Mouse (Mus musculus) left cerebral cortex, adult 2 months (tissue): ENCODE measurements at regions not wholly inside any gene's neighbourhood (a gene's known extent, or its start where the extent isn't known, plus 50 kb on each side); places are given as distances from the start of the nearest gene placed in this dataset.

Source experiments
- DNase-seq, 2 experiments: peaks; one replicate each; pipeline ENCODE4 v3.0.0; 2021 to 2022; ENCODE audit warnings: low spot score in 2 of 2, mixed read lengths in 1 of 2; ENCODE audit errors: extremely low spot score in 1 of 2
- H3K27ac ChIP-seq: fragments of 200-600 bp; 2 replicates; pipeline ENCODE4 v1.8.1; 2022
- H3K4me3 ChIP-seq: fragments of 200-600 bp; 2 replicates; pipeline ENCODE4 v1.8.1; 2022
- CTCF ChIP-seq: fragments of 200-600 bp; IDR thresholded peaks from 2 replicates; pipeline ENCODE4 v1.8.1; 2022; ENCODE audit warnings: antibody characterized with exemption, mild to moderate bottlenecking, moderate library complexity
- intact Hi-C: fragments of 180-260 bp; cut with DNase I; formaldehyde crosslinking; loops from one replicate; pipeline ENCODE4 v1.15.1; 2025

GRCm38 (mm10) chr15:62130530-62130929 lies 1207.7 kb upstream of the A1bg start:
- DNase-seq, result no peak
- H3K27ac ChIP-seq, result no peak overlapping the region
- intact Hi-C loops, result no loop called here
- no peak for TF ChIP-seq CTCF
- no peak overlapping the region for H3K4me3 ChIP-seq

GRCm38 (mm10) chr15:62128546-62129212 lies 1205.9 kb upstream of the A1bg start:
- intact Hi-C loops, result no loop called here
- Histone ChIP-seq H3K4me3 (no peak overlapping the region), H3K27ac (no peak overlapping the region)
- TF ChIP-seq CTCF, result no peak
- DNase-seq, result no peak

- intact Hi-C loops, result no loop called here
- no peak for DNase-seq
- no peak for TF ChIP-seq CTCF
- Histone ChIP-seq H3K4me3 (no peak overlapping the region), H3K27ac (no peak overlapping the region)
Observed at GRCm38 (mm10) chr15:62127602-62128158, 1204.9 kb upstream of the A1bg start.

GRCm38 (mm10) chr15:62125718-62126117 lies 1202.9 kb upstream of the A1bg start:
- DNase-seq, result no peak
- no peak overlapping the region for H3K27ac ChIP-seq

GRCm38 (mm10) chr15:62123756-62124155 lies 1200.9 kb upstream of the A1bg start:
- H3K27ac ChIP-seq, result no peak overlapping the region
- no peak for DNase-seq
- no peak overlapping the region for H3K4me3 ChIP-seq
- no peak for TF ChIP-seq CTCF
- intact Hi-C loops, result no loop called here

More at GRCm38 (mm10) chr15:62125718-62126117, 1202.9 kb upstream of the A1bg start:
- TF ChIP-seq CTCF, result no peak
- no peak overlapping the region for H3K4me3 ChIP-seq
- intact Hi-C loops, result no loop called here

- DNase-seq, result no peak
- Histone ChIP-seq H3K27ac (no peak overlapping the region), H3K4me3 (no peak overlapping the region)
- TF ChIP-seq CTCF, result no peak
- intact Hi-C loops, result no loop called here
Observed at GRCm38 (mm10) chr15:62122265-62123023, 1199.6 kb upstream of the A1bg start.

GRCm38 (mm10) chr15:62121696-62122095 lies 1198.9 kb upstream of the A1bg start:
- no peak overlapping the region for H3K27ac ChIP-seq
- no peak overlapping the region for H3K4me3 ChIP-seq
- DNase-seq, result no peak
- intact Hi-C loops, result no loop called here
- no peak for TF ChIP-seq CTCF

- DNase-seq, result no peak
- intact Hi-C loops, result no loop called here
- H3K4me3 ChIP-seq, result no peak overlapping the region
- no peak overlapping the region for H3K27ac ChIP-seq
- no peak for TF ChIP-seq CTCF
Observed at GRCm38 (mm10) chr15:62120735-62121134, 1197.9 kb upstream of the A1bg start.

- Histone ChIP-seq H3K4me3 (no peak overlapping the region), H3K27ac (no peak overlapping the region)
- intact Hi-C loops, result no loop called here
- no peak for TF ChIP-seq CTCF
- no peak for DNase-seq
Observed at GRCm38 (mm10) chr15:62118997-62119396, 1196.2 kb upstream of the A1bg start.

- H3K27ac ChIP-seq, result no peak overlapping the region
- intact Hi-C loops, result no loop called here
- DNase-seq, result no peak
- H3K4me3 ChIP-seq, result no peak overlapping the region
- no peak for TF ChIP-seq CTCF
Observed at GRCm38 (mm10) chr15:62116184-62116583, 1193.4 kb upstream of the A1bg start.

GRCm38 (mm10) chr15:62114815-62115214 lies 1192.0 kb upstream of the A1bg start:
- intact Hi-C loops, result no loop called here
- no peak overlapping the region for H3K27ac ChIP-seq
- H3K4me3 ChIP-seq, result no peak overlapping the region
- no peak for TF ChIP-seq CTCF
- no peak for DNase-seq

- Histone ChIP-seq H3K4me3 (no peak overlapping the region), H3K27ac (no peak overlapping the region)
- no peak for DNase-seq
- no peak for TF ChIP-seq CTCF
- intact Hi-C loops, result no loop called here
Observed at GRCm38 (mm10) chr15:62112151-62112550, 1189.3 kb upstream of the A1bg start.

GRCm38 (mm10) chr15:62107976-62108375 lies 1185.2 kb upstream of the A1bg start:
- intact Hi-C loops, result no loop called here
- no peak for DNase-seq
- no peak for TF ChIP-seq CTCF
- Histone ChIP-seq H3K27ac (no peak overlapping the region), H3K4me3 (no peak overlapping the region)
